Mouse (Mus musculus) hindbrain, embryonic 13.5 days (tissue): ENCODE results near the gene Clic4. TPM values are rescaled to one million over a fixed set of nuclear protein-coding genes. Genes with fewer than 3 reads are reported as not detected.

Experiments used
- ATAC-seq: fragments of 200-750 bp; cut with Nextera tagmentation; 2 replicates; pipeline ENCODE4 v1.8.0; 2017; ENCODE audit warnings: moderate TSS enrichment; ENCODE audit not compliant: low FRiP score
- H3K27ac ChIP-seq: fragments of 300-500 bp; sonication (generic); 2 replicates; pipeline ENCODE4 v1.5.1; 2015; ENCODE audit warnings: inconsistent platforms, mild to moderate bottlenecking, moderate library complexity
- H3K27me3 ChIP-seq: fragments of 300-500 bp; sonication (generic); 2 replicates; pipeline ENCODE4 v1.6.1; 2015; ENCODE audit warnings: mild to moderate bottlenecking, inconsistent platforms
- H3K36me3 ChIP-seq: fragments of 300-500 bp; sonication (generic); 2 replicates; pipeline ENCODE4 v1.6.1; 2015; ENCODE audit warnings: mild to moderate bottlenecking, inconsistent platforms
- H3K4me1 ChIP-seq: fragments of 300-500 bp; sonication (generic); replicated peaks from 2 replicates; pipeline ENCODE4 v1.6.1; 2015; ENCODE audit warnings: inconsistent platforms
- H3K4me2 ChIP-seq: fragments of 300-500 bp; sonication (generic); 2 replicates; pipeline ENCODE4 v1.6.1; 2015; ENCODE audit warnings: inconsistent platforms, mild to moderate bottlenecking, moderate library complexity
- H3K4me3 ChIP-seq: fragments of 300-500 bp; sonication (generic); 2 replicates; pipeline ENCODE4 v1.5.1; 2015; ENCODE audit warnings: mild to moderate bottlenecking, inconsistent platforms
- H3K9ac ChIP-seq: fragments of 300-500 bp; sonication (generic); 2 replicates; pipeline ENCODE4 v1.6.1; 2015; ENCODE audit warnings: mild to moderate bottlenecking, inconsistent platforms
- H3K9me3 ChIP-seq: fragments of 300-500 bp; sonication (generic); 2 replicates; pipeline ENCODE4 v1.6.1; 2016; ENCODE audit warnings: inconsistent platforms
- WGBS: fragments of 180-500 bp; shearing (Covaris S2); methylation state at CpG from one replicate; pipeline ENCODE4 v1.1.7; 2015; 5-methylcytosine and 5-hydroxymethylcytosine counted together
- polyA plus RNA-seq: library from polyadenylated mRNA; unstranded; fragments of >200 nt; fragmentation: Nextera tagmentation; extraction: Ambion mirVana; gene quantifications from 2 replicates; pipeline ENCODE4 v1.2.1, GENCODE M21; 2015

Gene Clic4
- 83.5 and 84.7 TPM in 2 replicates for polyA plus RNA-seq

- peak within 1 kb of the TSS; percentile 96 for H3K27ac ChIP-seq
- peaks cover 23% of the 10 kb centered on the region for H3K27me3 ChIP-seq
- H3K4me1 ChIP-seq, result peaks cover 49% of the 10 kb centered on the region
- peak within 1 kb of the TSS; percentile 81 for H3K4me3 ChIP-seq
- peak within 1 kb of the TSS; percentile 80 for H3K4me2 ChIP-seq
- under 1% methylated on average over 61 of the region's 64 CpGs for WGBS
- peak; percentile 98 for ATAC-seq
- peak within 1 kb of the TSS; percentile 94 for H3K9ac ChIP-seq
- H3K9me3 ChIP-seq, result no peaks in the 10 kb centered on the region
- H3K36me3 ChIP-seq, result no peaks in the 10 kb centered on the region
These were observed at the start of gene Clic4 for GRCm38 (mm10) chr4:135272640-135273306. Gene Clic4, minus strand, starts transcription at chr4:135272814.

GRCm38 (mm10) chr4:135317966-135318365 is 45.4 kb upstream of the Clic4 start:
- ATAC-seq, result peak; percentile 91
- peaks cover 9% of the 10 kb centered on the region for H3K4me1 ChIP-seq
- H3K27me3 ChIP-seq, result no peaks in the 10 kb centered on the region
- H3K27ac ChIP-seq, result no peak overlapping the region
- H3K36me3 ChIP-seq, result peaks cover 79% of the 10 kb centered on the region
- no peaks in the 10 kb centered on the region for H3K9me3 ChIP-seq
- H3K4me3 ChIP-seq, result no peak overlapping the region
- 17% methylated on average over 2 of the region's 2 CpGs for WGBS
- no peak overlapping the region for H3K4me2 ChIP-seq
- no peak overlapping the region for H3K9ac ChIP-seq

- ATAC-seq, result 0 out of 2 replicates have a peak, but pooled peaks have one; percentile 28
These were observed 44.9 kb upstream of the Clic4 start for GRCm38 (mm10) chr4:135317539-135317938.

DNA sequence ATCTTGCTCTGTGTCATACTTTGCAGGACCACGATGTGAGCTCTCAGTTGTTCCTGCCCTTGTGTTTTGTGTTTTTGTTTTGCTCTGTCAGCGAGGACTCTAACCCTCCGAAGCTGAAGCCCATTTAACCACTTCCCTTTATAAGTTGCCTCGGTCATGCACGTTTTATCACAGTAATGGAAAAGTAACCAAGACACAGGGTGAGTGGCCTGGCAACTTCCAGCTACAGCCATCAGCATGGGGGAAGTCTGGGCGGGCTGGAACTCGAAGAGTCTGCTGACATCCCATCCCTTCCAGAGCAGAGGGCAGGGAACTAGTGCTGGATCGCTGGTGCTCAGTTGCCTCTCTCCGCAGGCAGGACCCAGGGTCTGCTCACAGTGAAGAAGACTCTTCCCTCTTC is 42.7 kb upstream of the Clic4 start:
- Histone ChIP-seq H3K9me3 (no peaks in the 10 kb centered on the region), H3K4me1 (peaks cover 18% of the 10 kb centered on the region), H3K4me2 (no peak overlapping the region), H3K27me3 (no peaks in the 10 kb centered on the region), H3K36me3 (peaks cover 52% of the 10 kb centered on the region), H3K9ac (no peak overlapping the region), H3K27ac (no peak overlapping the region), H3K4me3 (no peak overlapping the region)
- no peak for ATAC-seq
- WGBS, result 97% methylated on average over 9 of the region's 9 CpGs

More at GRCm38 (mm10) chr4:135317539-135317938, 44.9 kb upstream of the Clic4 start:
- 93% methylated on average over 4 of the region's 4 CpGs for WGBS
- peaks cover 75% of the 10 kb centered on the region for H3K36me3 ChIP-seq
- H3K9me3 ChIP-seq, result no peaks in the 10 kb centered on the region
- H3K27ac ChIP-seq, result no peak overlapping the region
- no peak overlapping the region for H3K9ac ChIP-seq
- H3K4me1 ChIP-seq, result peaks cover 13% of the 10 kb centered on the region
- no peak overlapping the region for H3K4me3 ChIP-seq
- no peak overlapping the region for H3K4me2 ChIP-seq
- H3K27me3 ChIP-seq, result no peaks in the 10 kb centered on the region

- Histone ChIP-seq H3K4me1 (peaks cover 18% of the 10 kb centered on the region), H3K4me2 (no peak overlapping the region), H3K27me3 (no peaks in the 10 kb centered on the region), H3K27ac (no peak overlapping the region), H3K9me3 (no peaks in the 10 kb centered on the region), H3K4me3 (no peak overlapping the region), H3K36me3 (peaks cover 44% of the 10 kb centered on the region), H3K9ac (no peak overlapping the region)
- ATAC-seq, result no peak
- WGBS, result 82% methylated on average over 11 of the region's 11 CpGs
These were observed 41.8 kb upstream of the Clic4 start for GRCm38 (mm10) chr4:135314419-135314832.

DNA sequence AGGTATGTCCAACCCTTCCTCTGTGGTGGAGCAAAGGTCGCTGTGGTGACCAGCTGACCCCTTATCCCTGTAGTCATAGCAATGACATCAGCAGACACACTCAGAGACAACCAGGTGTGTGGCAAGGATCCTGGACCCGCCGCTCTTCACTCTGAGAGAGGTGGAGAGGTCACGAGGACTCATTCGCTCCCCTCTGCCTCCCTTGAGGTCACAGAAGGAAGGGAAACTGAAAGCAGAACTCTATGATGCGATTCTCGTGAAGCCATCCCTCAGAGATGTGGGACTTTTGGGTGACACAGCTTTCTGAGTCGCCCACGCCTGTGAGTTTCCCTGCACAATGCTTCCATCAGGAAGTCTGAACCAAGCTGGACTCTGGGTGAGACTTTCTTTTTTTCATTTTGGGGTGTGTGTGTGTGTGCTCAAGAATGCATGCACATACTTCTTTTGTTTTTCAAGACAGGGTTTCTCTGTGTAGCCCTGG is 41.2 kb upstream of the Clic4 start:
- ATAC-seq, result no peak
- WGBS, result 82% methylated on average over 9 of the region's 9 CpGs
- H3K4me2 ChIP-seq, result no peak overlapping the region
- H3K36me3 ChIP-seq, result peaks cover 38% of the 10 kb centered on the region
- H3K9me3 ChIP-seq, result no peaks in the 10 kb centered on the region
- no peak overlapping the region for H3K9ac ChIP-seq
- H3K27me3 ChIP-seq, result no peaks in the 10 kb centered on the region
- no peak overlapping the region for H3K27ac ChIP-seq
- peaks cover 18% of the 10 kb centered on the region for H3K4me1 ChIP-seq
- no peak overlapping the region for H3K4me3 ChIP-seq

DNA sequence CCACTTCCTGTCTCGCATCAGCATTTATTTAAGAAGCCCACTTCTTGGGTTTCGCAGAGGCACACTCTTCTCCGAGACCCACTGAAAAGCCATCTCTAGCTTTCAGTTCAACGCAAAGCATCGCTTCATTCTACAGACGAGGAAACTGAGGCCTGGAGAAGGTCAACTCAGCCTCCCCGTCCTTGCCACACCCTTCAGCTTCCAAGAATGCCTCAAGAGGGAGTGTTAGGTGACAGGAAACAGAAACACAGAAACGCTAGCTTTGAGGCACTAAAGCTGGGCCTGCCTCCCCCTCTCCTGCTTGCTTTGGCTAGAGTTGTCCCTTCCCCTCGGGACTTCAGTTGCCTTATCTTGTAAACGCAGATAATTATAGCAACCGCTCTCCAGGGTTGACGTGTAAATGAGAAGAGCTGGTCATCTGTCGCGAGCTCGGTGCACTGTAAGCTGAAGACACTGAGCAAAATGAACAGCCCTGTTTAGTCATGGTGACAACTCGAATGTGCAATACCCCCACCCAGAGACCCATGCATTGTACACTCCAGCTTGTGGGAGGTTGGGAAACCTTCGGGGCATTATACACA is 40.6 kb upstream of the Clic4 start:
- peaks cover 32% of the 10 kb centered on the region for H3K36me3 ChIP-seq
- no peaks in the 10 kb centered on the region for H3K27me3 ChIP-seq
- H3K4me2 ChIP-seq, result no peak overlapping the region
- no peak overlapping the region for H3K4me3 ChIP-seq
- H3K9ac ChIP-seq, result no peak overlapping the region
- H3K4me1 ChIP-seq, result peaks cover 18% of the 10 kb centered on the region
- WGBS, result 62% methylated on average over 17 of the region's 17 CpGs
- no peak for ATAC-seq
- no peak overlapping the region for H3K27ac ChIP-seq
- no peaks in the 10 kb centered on the region for H3K9me3 ChIP-seq

GRCm38 (mm10) chr4:135312706-135313105 is 40.1 kb upstream of the Clic4 start:
- Histone ChIP-seq H3K27ac (no peak overlapping the region), H3K9ac (no peak overlapping the region), H3K9me3 (no peaks in the 10 kb centered on the region), H3K4me2 (no peak overlapping the region), H3K4me3 (no peak overlapping the region), H3K4me1 (peaks cover 18% of the 10 kb centered on the region), H3K27me3 (no peaks in the 10 kb centered on the region), H3K36me3 (peaks cover 31% of the 10 kb centered on the region)
- WGBS, result 55% methylated on average over 4 of the region's 4 CpGs
- ATAC-seq, result no peak

GRCm38 (mm10) chr4:135310371-135310770 is 37.8 kb upstream of the Clic4 start:
- 79% methylated on average over 8 of the region's 8 CpGs for WGBS
- no peak for ATAC-seq
- peaks cover 9% of the 10 kb centered on the region for H3K36me3 ChIP-seq
- no peak overlapping the region for H3K4me3 ChIP-seq
- H3K9ac ChIP-seq, result no peak overlapping the region
- H3K27me3 ChIP-seq, result no peaks in the 10 kb centered on the region
- H3K27ac ChIP-seq, result no peak overlapping the region
- H3K4me2 ChIP-seq, result no peak overlapping the region
- H3K4me1 ChIP-seq, result peaks cover 18% of the 10 kb centered on the region
- no peaks in the 10 kb centered on the region for H3K9me3 ChIP-seq

DNA sequence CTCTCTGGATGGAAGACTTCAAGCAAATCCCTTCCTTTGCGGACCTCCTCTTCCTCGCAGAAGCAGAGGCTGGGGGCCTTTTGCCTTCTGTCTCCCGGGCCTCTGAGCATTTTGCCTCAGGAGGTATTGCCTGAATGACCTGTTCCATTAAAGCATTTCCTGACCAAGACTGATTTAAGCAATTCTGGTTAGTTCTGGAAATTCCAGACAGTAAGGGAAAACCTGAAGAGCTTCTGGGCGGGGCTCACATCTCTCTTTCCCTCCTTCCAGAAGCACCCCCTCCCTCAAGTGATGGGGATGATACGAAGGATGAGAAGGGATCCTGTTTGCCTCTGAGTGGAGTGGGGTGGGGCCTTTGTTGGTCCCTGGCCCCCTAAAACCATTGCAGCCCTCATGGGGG is 37.1 kb upstream of the Clic4 start:
- no peak for ATAC-seq
- no peaks in the 10 kb centered on the region for H3K9me3 ChIP-seq
- no peak overlapping the region for H3K4me2 ChIP-seq
- WGBS, result 72% methylated on average over 5 of the region's 5 CpGs
- peaks cover 3% of the 10 kb centered on the region for H3K36me3 ChIP-seq
- H3K4me3 ChIP-seq, result no peak overlapping the region
- no peak overlapping the region for H3K27ac ChIP-seq
- no peak overlapping the region for H3K9ac ChIP-seq
- no peaks in the 10 kb centered on the region for H3K27me3 ChIP-seq
- H3K4me1 ChIP-seq, result peaks cover 18% of the 10 kb centered on the region

GRCm38 (mm10) chr4:135309112-135309659 is 36.6 kb upstream of the Clic4 start:
- no peak overlapping the region for H3K27ac ChIP-seq
- 69% methylated on average over 9 of the region's 9 CpGs for WGBS
- no peaks in the 10 kb centered on the region for H3K9me3 ChIP-seq
- H3K4me3 ChIP-seq, result no peak overlapping the region
- no peak for ATAC-seq
- no peak overlapping the region for H3K4me2 ChIP-seq
- no peak overlapping the region for H3K9ac ChIP-seq
- H3K4me1 ChIP-seq, result peaks cover 18% of the 10 kb centered on the region
- H3K27me3 ChIP-seq, result no peaks in the 10 kb centered on the region
- H3K36me3 ChIP-seq, result no peaks in the 10 kb centered on the region

DNA sequence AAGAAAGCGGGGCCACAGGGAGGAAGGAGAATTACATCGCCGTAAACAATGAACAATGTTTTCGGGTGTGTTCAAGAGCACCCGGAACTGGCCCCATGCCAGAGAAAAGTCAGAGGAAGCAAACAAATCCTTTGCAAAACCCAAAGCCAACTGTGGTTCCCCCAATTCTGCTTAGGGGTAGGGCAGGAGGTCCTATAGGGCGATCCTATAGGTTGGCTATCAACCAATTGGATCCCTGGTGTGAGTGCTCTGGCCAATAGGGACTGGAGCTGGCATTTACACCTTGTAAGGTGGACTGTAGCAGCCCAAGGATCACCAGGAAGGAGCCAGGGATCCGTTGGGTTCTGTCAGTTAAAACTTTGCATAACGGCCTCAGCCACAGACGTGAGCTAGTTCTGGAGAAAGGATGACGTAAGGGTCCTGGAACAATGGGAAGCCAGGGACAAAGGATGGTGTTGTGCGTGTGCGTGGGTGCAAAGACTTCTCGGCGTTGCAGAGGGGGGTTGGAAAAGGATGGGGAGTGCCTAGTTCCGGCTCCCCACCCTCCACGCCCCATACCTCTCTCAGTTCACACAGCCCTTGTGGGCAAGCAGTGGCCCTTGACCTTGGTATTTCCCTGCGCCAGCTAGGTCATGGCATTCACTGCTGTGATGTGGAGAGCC is 34.5 kb upstream of the Clic4 start:
- Histone ChIP-seq H3K4me3 (0 out of 2 replicates have a peak overlapping the region, but pooled peaks have one; percentile 2), H3K9me3 (no peaks in the 10 kb centered on the region), H3K9ac (no peak overlapping the region), H3K36me3 (no peaks in the 10 kb centered on the region), H3K27me3 (no peaks in the 10 kb centered on the region), H3K4me1 (peaks cover under 1% of the 10 kb centered on the region; the same call in 1 of the 2 replicates), H3K27ac (no peak overlapping the region), H3K4me2 (peak overlapping the region; percentile 34)
- no peak; the same call in 1 of the 2 replicates for ATAC-seq
- WGBS, result 35% methylated on average over 17 of the region's 17 CpGs
